Mouse (Mus musculus) limb, embryonic 12.5 days (tissue): ENCODE results near the gene Gsk3b. TPM values are rescaled to one million over a fixed set of nuclear protein-coding genes. Genes with fewer than 3 reads are reported as not detected.

Source experiments
- ATAC-seq: fragments of 200-750 bp; cut with Nextera tagmentation; 2 replicates; pipeline ENCODE4 v1.8.0; 2017; ENCODE audit warnings: low read depth, moderate TSS enrichment; ENCODE audit not compliant: insufficient number of reproducible peaks, insufficient read depth, low FRiP score, low TSS enrichment
- H3K27ac ChIP-seq: fragments of 300-500 bp; sonication (generic); 2 replicates; pipeline ENCODE4 v1.5.1; 2016; ENCODE audit warnings: mild to moderate bottlenecking, moderate library complexity
- H3K27me3 ChIP-seq: fragments of 300-500 bp; sonication (generic); 2 replicates; pipeline ENCODE4 v1.6.1; 2016; ENCODE audit warnings: mild to moderate bottlenecking, moderate library complexity
- H3K36me3 ChIP-seq: fragments of 300-500 bp; sonication (generic); 2 replicates; pipeline ENCODE4 v1.6.1; 2016; ENCODE audit warnings: mild to moderate bottlenecking, moderate library complexity
- H3K4me1 ChIP-seq: fragments of 300-500 bp; sonication (generic); replicated peaks from 2 replicates; pipeline ENCODE4 v1.6.1; 2016
- H3K4me2 ChIP-seq: fragments of 300-500 bp; sonication (generic); 2 replicates; pipeline ENCODE4 v1.6.1; 2016; ENCODE audit warnings: mild to moderate bottlenecking, moderate library complexity
- H3K4me3 ChIP-seq: fragments of 300-500 bp; sonication (generic); replicated peaks from 2 replicates; pipeline ENCODE4 v1.5.1; 2016; ENCODE audit warnings: mild to moderate bottlenecking
- H3K9ac ChIP-seq: fragments of 300-500 bp; sonication (generic); replicated peaks from 2 replicates; pipeline ENCODE4 v1.6.1; 2016; ENCODE audit warnings: mild to moderate bottlenecking, moderate library complexity
- H3K9me3 ChIP-seq: fragments of 300-500 bp; sonication (generic); 2 replicates; pipeline ENCODE4 v1.6.1; 2016; ENCODE audit warnings: mild to moderate bottlenecking, moderate library complexity
- WGBS: fragments of 180-500 bp; shearing (Covaris S2); methylation state at CpG from one replicate; pipeline ENCODE4 v1.1.7; 2016; 5-methylcytosine and 5-hydroxymethylcytosine counted together
- polyA plus RNA-seq: library from polyadenylated mRNA; unstranded; fragments of >200 nt; fragmentation: Nextera tagmentation; extraction: Ambion mirVana; gene quantifications from 2 replicates; pipeline ENCODE4 v1.2.1, GENCODE M21; 2016

The Gsk3b gene
- polyA plus RNA-seq, 1 experiment from 2014 or later: 68.6 TPM

DNA sequence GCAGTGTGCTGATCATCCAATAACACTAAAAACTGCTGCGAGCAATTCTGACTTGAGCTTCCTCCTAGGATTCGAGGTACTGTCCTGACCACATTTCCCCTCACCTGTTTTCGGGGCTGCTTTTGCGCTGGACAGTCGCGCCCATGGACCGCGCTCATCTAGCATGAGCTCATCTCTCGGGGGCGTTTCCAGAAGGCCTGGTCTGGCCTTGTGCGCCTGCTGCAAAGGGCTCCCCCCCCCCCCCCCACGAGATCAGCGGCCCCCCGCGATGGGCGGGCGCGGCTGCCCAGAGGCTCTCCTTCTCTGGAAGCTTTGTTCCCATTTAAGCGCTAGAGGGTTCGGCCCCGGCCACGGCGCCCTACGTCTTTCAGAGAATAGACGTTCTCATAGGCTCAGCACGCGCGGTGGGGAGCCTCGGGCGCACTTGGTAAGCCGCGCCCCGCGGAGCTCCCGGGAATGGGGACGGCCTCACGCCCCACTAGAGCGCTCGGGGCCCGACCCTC is 624 bp upstream of the Gsk3b start:
- Histone ChIP-seq H3K27me3 (no peaks in the 10 kb centered on the region), H3K36me3 (no peaks in the 10 kb centered on the region), H3K27ac (peak overlapping the region; percentile 100), H3K4me2 (peak overlapping the region; percentile 71), H3K9ac (peak overlapping the region; percentile 94), H3K4me3 (peak overlapping the region; percentile 89), H3K9me3 (no peaks in the 10 kb centered on the region), H3K4me1 (peaks cover 12% of the 10 kb centered on the region)
- WGBS: under 1% methylated on average over 40 of the region's 40 CpGs
- no peak; the same call in 1 of the 2 replicates for ATAC-seq

DNA sequence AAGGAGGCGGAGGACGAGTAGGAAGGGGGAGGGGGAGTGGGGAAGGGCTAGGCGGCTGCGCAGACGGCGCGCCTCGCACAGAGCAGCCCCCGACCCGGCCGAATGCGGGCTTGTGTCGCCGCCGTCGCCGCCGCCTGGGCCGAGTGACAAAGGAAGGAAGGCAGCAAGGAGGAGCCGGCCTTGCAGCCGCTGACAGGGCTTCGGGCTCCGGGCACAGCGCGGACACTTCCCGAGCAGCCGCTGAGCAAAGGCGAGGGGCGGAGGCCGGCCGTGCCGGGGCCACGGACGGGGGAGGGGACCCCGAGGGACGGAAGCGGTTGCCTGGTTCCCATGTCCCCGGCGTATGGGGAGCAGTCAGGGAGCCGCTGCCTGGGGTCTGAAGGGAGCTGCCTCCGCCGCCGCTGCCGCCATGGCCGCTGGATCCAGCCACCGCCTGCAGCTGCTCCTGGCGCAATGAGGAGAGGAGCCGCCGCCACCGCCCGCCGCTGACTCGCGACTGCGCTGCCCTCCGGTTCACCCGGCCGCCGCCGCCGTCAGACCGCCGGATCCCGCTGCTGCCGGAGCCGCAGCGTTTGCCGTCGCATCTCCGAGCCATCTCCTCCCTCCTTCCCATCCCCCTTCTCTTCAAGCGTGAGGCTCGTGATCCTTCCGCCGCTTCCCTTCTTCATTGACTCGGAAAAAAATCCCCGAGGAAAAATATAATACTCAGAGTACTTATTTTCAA is 808 bp downstream of the Gsk3b start:
- Histone ChIP-seq H3K4me1 (peaks cover 22% of the 10 kb centered on the region), H3K9me3 (no peaks in the 10 kb centered on the region), H3K36me3 (no peaks in the 10 kb centered on the region), H3K4me2 (peak overlapping the region; percentile 83), H3K9ac (peak overlapping the region; percentile 97), H3K27me3 (no peaks in the 10 kb centered on the region), H3K4me3 (peak overlapping the region; percentile 89), H3K27ac (peak overlapping the region; percentile 100)
- peak; percentile 3 for ATAC-seq
- under 1% methylated on average over 69 of the region's 76 CpGs for WGBS

DNA sequence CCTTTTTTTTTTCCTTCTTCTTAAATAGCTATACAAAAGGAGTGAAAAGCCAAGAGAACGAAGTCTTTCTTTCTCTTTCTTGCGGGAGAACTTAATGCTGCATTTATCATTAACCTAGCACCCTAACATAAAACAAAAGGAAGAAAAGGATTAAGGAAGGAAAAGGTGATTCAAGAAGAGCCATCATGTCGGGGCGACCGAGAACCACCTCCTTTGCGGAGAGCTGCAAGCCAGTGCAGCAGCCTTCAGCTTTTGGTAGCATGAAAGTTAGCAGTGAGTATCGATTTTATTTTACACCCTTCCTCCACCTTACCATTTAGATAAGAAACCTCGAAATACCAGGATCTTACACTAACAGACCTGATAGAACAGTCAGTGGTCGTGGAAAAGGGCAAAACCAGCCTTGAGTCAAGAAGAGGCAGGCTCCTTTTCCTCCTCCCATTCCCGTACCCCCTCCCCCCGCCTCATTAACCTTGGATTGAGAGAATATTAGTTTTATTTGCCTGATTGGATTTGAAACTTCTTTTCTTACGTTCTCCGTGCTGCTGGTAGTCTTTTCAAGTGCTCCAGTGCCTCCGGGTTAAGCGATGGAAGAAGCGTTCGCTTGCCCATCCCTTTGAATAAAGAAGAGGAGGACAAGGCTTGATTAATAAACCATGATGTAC is 1.7 kb downstream of the Gsk3b start:
- H3K27me3 ChIP-seq: no peaks in the 10 kb centered on the region
- peak overlapping the region; percentile 89 for H3K4me3 ChIP-seq
- no peak for ATAC-seq
- H3K9me3 ChIP-seq: no peaks in the 10 kb centered on the region
- WGBS: under 1% methylated on average over 17 of the region's 17 CpGs
- peaks cover 29% of the 10 kb centered on the region for H3K4me1 ChIP-seq
- peak overlapping the region; percentile 83 for H3K4me2 ChIP-seq
- H3K36me3 ChIP-seq: no peaks in the 10 kb centered on the region
- no peak overlapping the region for H3K27ac ChIP-seq
- peak overlapping the region; percentile 97 for H3K9ac ChIP-seq

GRCm38 (mm10) chr16:38091041-38091440 is 2.2 kb downstream of the Gsk3b start:
- Histone ChIP-seq H3K4me2 (peak overlapping the region; percentile 83), H3K27me3 (no peaks in the 10 kb centered on the region), H3K27ac (no peak overlapping the region), H3K9me3 (no peaks in the 10 kb centered on the region), H3K9ac (peak overlapping the region; percentile 97), H3K36me3 (no peaks in the 10 kb centered on the region), H3K4me1 (peaks cover 35% of the 10 kb centered on the region), H3K4me3 (peak overlapping the region; percentile 89)
- under 1% methylated on average over 5 of the region's 5 CpGs for WGBS
- no peak for ATAC-seq

DNA sequence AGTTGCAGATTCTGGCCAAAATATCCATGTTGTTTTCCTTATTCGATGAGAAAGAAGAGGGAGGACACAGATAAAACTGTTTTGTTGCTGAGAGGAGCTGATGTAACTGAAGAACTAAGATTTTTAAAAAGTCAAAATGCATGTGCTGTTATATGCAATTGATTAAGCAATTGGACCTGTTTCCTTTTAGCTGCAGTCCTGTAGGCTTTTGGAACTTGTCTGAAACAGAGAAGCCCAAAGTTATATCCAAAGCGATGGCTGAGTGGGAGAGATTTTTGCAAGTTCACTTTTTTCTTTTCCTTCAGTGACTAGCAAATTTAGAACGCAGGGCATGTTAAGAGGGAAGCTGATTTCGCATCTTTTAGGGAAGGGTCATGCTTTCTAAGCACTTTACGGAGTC is 2.9 kb downstream of the Gsk3b start:
- Histone ChIP-seq H3K9me3 (no peaks in the 10 kb centered on the region), H3K27ac (no peak overlapping the region), H3K4me2 (peak overlapping the region; percentile 83), H3K4me3 (peak overlapping the region; percentile 89), H3K9ac (peak overlapping the region; percentile 46), H3K27me3 (no peaks in the 10 kb centered on the region), H3K4me1 (peaks cover 35% of the 10 kb centered on the region), H3K36me3 (no peaks in the 10 kb centered on the region)
- WGBS: 24% methylated on average over 5 of the region's 5 CpGs
- ATAC-seq: no peak

- peak overlapping the region; percentile 83 for H3K4me2 ChIP-seq
- peak overlapping the region; percentile 43 for H3K4me3 ChIP-seq
- ATAC-seq: no peak
- H3K27ac ChIP-seq: no peak overlapping the region
- H3K9me3 ChIP-seq: no peaks in the 10 kb centered on the region
- peaks cover 31% of the 10 kb centered on the region for H3K4me1 ChIP-seq
- 14% methylated on average over 4 of the region's 4 CpGs for WGBS
- peaks cover 2% of the 10 kb centered on the region; the same call in 1 of the 2 replicates for H3K36me3 ChIP-seq
- no peaks in the 10 kb centered on the region for H3K27me3 ChIP-seq
- peak overlapping the region; percentile 54 for H3K9ac ChIP-seq
These were observed 3.8 kb downstream of the Gsk3b start for GRCm38 (mm10) chr16:38092598-38092997.

DNA sequence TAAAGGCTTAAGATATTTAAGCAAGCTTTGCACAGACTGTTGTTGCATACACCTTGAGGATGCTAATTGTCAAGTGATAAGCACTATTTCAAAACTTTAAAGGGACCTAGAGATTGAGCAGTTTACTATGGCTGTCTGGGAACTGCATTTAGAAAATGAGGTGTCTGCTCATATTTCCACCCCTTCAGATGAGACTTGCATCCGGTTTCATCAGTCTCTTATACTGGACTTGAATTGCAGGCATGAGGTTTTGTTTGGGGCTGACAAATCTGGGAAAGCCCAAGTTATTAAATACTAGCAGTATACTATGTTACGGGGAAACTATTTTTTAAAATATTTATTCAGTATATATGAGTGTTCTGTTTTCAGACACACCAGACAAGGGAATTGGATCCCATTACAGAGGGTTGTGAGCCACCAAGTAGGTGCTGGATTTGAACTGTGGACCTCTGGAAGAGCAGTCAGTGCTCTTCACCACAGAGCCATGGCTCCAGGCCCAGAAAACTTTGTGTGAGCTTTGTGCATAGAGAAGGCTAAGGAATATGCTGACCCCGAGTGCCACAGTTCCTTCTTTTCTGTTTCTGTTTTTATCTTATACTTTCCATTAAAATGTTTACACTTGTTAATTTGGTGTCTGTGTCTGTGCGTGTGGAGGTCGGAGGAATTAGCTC is 6.5 kb downstream of the Gsk3b start:
- Histone ChIP-seq H3K9ac (no peak overlapping the region), H3K4me1 (peaks cover 31% of the 10 kb centered on the region), H3K36me3 (peaks cover 24% of the 10 kb centered on the region), H3K27ac (no peak overlapping the region), H3K4me3 (no peak overlapping the region), H3K4me2 (0 out of 2 replicates have a peak overlapping the region, but pooled peaks have one; percentile 2), H3K27me3 (no peaks in the 10 kb centered on the region), H3K9me3 (0 out of 2 replicates have a peak, but pooled peaks cover 5% of the 10 kb centered on the region)
- 81% methylated on average over 5 of the region's 5 CpGs for WGBS
- ATAC-seq: no peak

- H3K4me2 ChIP-seq: no peak overlapping the region
- H3K9ac ChIP-seq: no peak overlapping the region
- no peak overlapping the region for H3K4me3 ChIP-seq
- 0 out of 2 replicates have a peak, but pooled peaks cover 6% of the 10 kb centered on the region for H3K9me3 ChIP-seq
- ATAC-seq: no peak
- peaks cover 29% of the 10 kb centered on the region for H3K36me3 ChIP-seq
- no peaks in the 10 kb centered on the region for H3K27me3 ChIP-seq
- peaks cover 29% of the 10 kb centered on the region for H3K4me1 ChIP-seq
- no peak overlapping the region for H3K27ac ChIP-seq
- 93% methylated on average over 9 of the region's 9 CpGs for WGBS
These were observed 8.7 kb downstream of the Gsk3b start for GRCm38 (mm10) chr16:38097521-38097920.

GRCm38 (mm10) chr16:38099325-38099724 is 10.5 kb downstream of the Gsk3b start:
- Histone ChIP-seq H3K4me1 (peaks cover 13% of the 10 kb centered on the region), H3K27me3 (no peaks in the 10 kb centered on the region), H3K36me3 (peaks cover 32% of the 10 kb centered on the region), H3K4me2 (no peak overlapping the region), H3K9me3 (0 out of 2 replicates have a peak, but pooled peaks cover 6% of the 10 kb centered on the region), H3K27ac (no peak overlapping the region), H3K4me3 (no peak overlapping the region), H3K9ac (no peak overlapping the region)
- ATAC-seq: no peak

- H3K4me3 ChIP-seq: no peak overlapping the region
- no peaks in the 10 kb centered on the region for H3K27me3 ChIP-seq
- no peak overlapping the region for H3K9ac ChIP-seq
- peaks cover 5% of the 10 kb centered on the region; the same call in 1 of the 2 replicates for H3K4me1 ChIP-seq
- peaks cover 32% of the 10 kb centered on the region for H3K36me3 ChIP-seq
- 86% methylated on average over 2 of the region's 2 CpGs for WGBS
- 0 out of 2 replicates have a peak, but pooled peaks cover 6% of the 10 kb centered on the region for H3K9me3 ChIP-seq
- no peak overlapping the region for H3K27ac ChIP-seq
- no peak overlapping the region for H3K4me2 ChIP-seq
- no peak for ATAC-seq
These were observed 11.8 kb downstream of the Gsk3b start for GRCm38 (mm10) chr16:38100569-38100968.

- Histone ChIP-seq H3K4me1 (no peaks in the 10 kb centered on the region), H3K27ac (no peak overlapping the region), H3K4me3 (no peak overlapping the region), H3K4me2 (no peak overlapping the region), H3K27me3 (no peaks in the 10 kb centered on the region), H3K9me3 (no peaks in the 10 kb centered on the region), H3K9ac (no peak overlapping the region), H3K36me3 (peaks cover 15% of the 10 kb centered on the region)
- WGBS: 89% methylated on average over 2 of the region's 2 CpGs
- no peak for ATAC-seq
These were observed 16.7 kb downstream of the Gsk3b start for GRCm38 (mm10) chr16:38105453-38105852.
